Mouse (Mus musculus) embryonic facial prominence, embryonic 12.5 days (tissue): ENCODE measurements around the gene Gm17482. TPM values are rescaled to one million over a fixed set of nuclear protein-coding genes. Genes with fewer than 3 reads are reported as not detected.

Experiments
- ATAC-seq: fragments of 200-750 bp; cut with Nextera tagmentation; 2 replicates; pipeline ENCODE4 v1.8.0; 2017; ENCODE audit not compliant: insufficient number of reproducible peaks, insufficient read depth, low FRiP score, low TSS enrichment
- H3K27ac ChIP-seq: fragments of 300-500 bp; sonication (generic); 2 replicates; pipeline ENCODE4 v1.5.1; 2016; ENCODE audit warnings: mild to moderate bottlenecking
- H3K27me3 ChIP-seq: fragments of 300-500 bp; sonication (generic); 2 replicates; pipeline ENCODE4 v1.6.1; 2016; ENCODE audit warnings: mild to moderate bottlenecking, moderate library complexity
- H3K36me3 ChIP-seq: fragments of 300-500 bp; sonication (generic); 2 replicates; pipeline ENCODE4 v1.6.1; 2016; ENCODE audit warnings: mild to moderate bottlenecking
- H3K4me1 ChIP-seq: fragments of 300-500 bp; sonication (generic); 2 replicates; pipeline ENCODE4 v1.6.1; 2016
- H3K4me2 ChIP-seq: fragments of 300-500 bp; sonication (generic); replicated peaks from 2 replicates; pipeline ENCODE4 v1.6.1; 2016; ENCODE audit warnings: mild to moderate bottlenecking, moderate library complexity
- H3K4me3 ChIP-seq: fragments of 300-500 bp; sonication (generic); 2 replicates; pipeline ENCODE4 v1.5.1; 2016; ENCODE audit warnings: mild to moderate bottlenecking
- H3K9ac ChIP-seq: fragments of 300-500 bp; sonication (generic); 2 replicates; pipeline ENCODE4 v1.6.1; 2016; ENCODE audit warnings: mild to moderate bottlenecking, moderate library complexity
- H3K9me3 ChIP-seq: fragments of 300-500 bp; sonication (generic); 2 replicates; pipeline ENCODE4 v1.6.1; 2016; ENCODE audit warnings: mild to moderate bottlenecking, moderate library complexity
- WGBS: fragments of 180-500 bp; shearing (Covaris S2); methylation state at CpG from one replicate; pipeline ENCODE4 v1.1.7; 2016; 5-methylcytosine and 5-hydroxymethylcytosine counted together
- polyA plus RNA-seq: library from polyadenylated mRNA; unstranded; fragments of >200 nt; fragmentation: Nextera tagmentation; extraction: Ambion mirVana; gene quantifications from 2 replicates; pipeline ENCODE4 v1.2.1, GENCODE M21; 2016

Gm17482 gene
- polyA plus RNA-seq, 1 experiment from 2014 or later = not detected

DNA sequence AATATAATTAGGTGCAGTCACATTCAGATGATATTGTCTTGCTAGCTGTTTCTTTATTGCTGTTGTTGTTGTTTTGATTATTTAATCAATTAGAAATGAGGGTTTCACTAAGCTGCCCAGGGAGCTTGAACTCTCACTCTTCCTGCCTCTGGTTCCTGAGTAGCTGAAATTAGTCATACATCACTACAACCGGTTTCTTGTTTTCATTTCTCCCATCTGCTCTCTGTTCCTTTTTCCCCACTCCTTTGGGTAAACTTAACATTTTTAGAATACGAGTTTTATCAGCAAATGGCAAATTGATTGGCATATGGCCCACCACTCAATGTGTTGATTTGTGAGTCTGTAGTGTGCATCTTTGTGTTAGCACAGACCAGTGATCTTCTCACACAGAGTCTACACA is 80.0 kb downstream of the Gm17482 start:
- Histone ChIP-seq H3K27me3 (no peaks in the 10 kb centered on the region), H3K4me1 (no peaks in the 10 kb centered on the region), H3K4me3 (no peak overlapping the region), H3K36me3 (no peaks in the 10 kb centered on the region), H3K9ac (no peak overlapping the region), H3K4me2 (no peak overlapping the region), H3K9me3 (no peaks in the 10 kb centered on the region), H3K27ac (no peak overlapping the region)
- no peak for ATAC-seq
- WGBS = 71% methylated on average over 2 of the region's 2 CpGs

Other genes with a start within 250 kb of the Gm17482 start
- gene Tamm41, start 189.5 kb upstream of the Gm17482 start, polyA plus RNA-seq = 68.1 and 73.5 TPM in 2 replicates
- 4.6 and 5.6 TPM in 2 replicates for gene Syn2, start 92.4 kb upstream of the Gm17482 start, polyA plus RNA-seq
- 0.37 and 0.47 TPM in 2 replicates for gene Timp4, start 24.9 kb downstream of the Gm17482 start, polyA plus RNA-seq
- gene Pparg, start 133.6 kb downstream of the Gm17482 start, polyA plus RNA-seq = 0.41 and 0.62 TPM in 2 replicates